Mouse (Mus musculus) heart, adult 18-20 months (tissue): ENCODE data around the gene Olfr1311. TPM values are rescaled to one million over a fixed set of nuclear protein-coding genes. Genes with fewer than 3 reads are reported as not detected.
"Not testable (repeated sequence)": the region's sequence is repeated elsewhere in the genome, so short reads cannot be mapped to it uniquely, and the experiment has no call there.

Experiments
- DNase-seq, 2 experiments: peaks; one replicate each; pipeline ENCODE4 v3.0.0; 2021 to 2022; ENCODE audit warnings: mixed read lengths in 1 of 2
- long read RNA-seq, 2 experiments: library from polyadenylated mRNA; stranded (forward); transcript quantifications; one replicate each; pipeline ENCODE4 v2.0.0; 2021
- total RNA-seq, 2 experiments: library from RNA; stranded (reverse); gene quantifications; 2 replicates each; pipeline ENCODE4 v1.2.3; 2021

Olfr1311 gene
- not detected for total RNA-seq
- long read RNA-seq, experiment 1, result 0 reads
- long read RNA-seq, experiment 2, result 0 reads

DNA sequence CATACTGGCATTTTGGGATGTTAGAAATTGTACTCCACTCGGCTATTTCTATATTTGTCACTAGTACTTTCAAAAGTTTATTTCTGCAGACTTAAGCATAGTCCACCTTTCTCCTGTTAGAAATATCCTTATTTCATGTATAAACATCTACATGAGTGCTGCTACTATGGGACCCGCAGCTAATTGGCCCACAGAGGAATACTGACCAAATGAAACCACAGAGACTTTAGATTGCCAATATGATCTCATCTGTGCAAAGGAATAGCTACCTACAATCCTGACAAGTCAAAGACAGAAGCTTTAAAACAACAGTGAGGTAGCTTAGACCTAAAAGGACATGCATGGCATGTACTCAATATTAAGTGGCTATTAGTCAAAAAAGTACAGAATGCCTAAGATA, at the start of gene Olfr1311:
Gene Olfr1311, minus strand, starts transcription at position 101 of the 400 bp plus-strand sequence.
- no peak for DNase-seq

DNA sequence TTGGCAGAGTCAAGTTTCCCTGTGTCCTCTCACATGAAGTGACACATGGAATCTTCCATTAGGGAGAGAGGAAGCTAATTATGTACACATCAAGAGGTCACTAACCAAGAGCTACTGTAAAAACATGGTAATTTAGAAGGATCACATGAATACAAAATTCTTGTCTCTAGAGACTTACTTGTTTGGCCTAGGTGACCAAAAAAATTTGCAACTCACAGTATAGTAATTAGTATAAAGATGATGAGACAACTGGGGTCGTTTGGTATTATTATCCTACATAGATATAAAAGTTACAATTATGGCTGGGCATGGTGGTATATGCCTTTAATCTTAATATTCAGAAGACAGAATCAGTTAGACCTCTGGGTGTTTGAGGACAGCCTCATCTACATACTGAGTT, 25.9 kb upstream of the Olfr1311 start, which contains the start of gene Olfr1312:
Gene Olfr1312, minus strand, starts transcription at position 101 of the 400 bp plus-strand sequence.
- DNase-seq, result no peak

- not testable (repeated sequence) for DNase-seq
These were observed 2.8 kb upstream of the Olfr1311 start for GRCm38 (mm10) chr2:112026971-112027370.

DNA sequence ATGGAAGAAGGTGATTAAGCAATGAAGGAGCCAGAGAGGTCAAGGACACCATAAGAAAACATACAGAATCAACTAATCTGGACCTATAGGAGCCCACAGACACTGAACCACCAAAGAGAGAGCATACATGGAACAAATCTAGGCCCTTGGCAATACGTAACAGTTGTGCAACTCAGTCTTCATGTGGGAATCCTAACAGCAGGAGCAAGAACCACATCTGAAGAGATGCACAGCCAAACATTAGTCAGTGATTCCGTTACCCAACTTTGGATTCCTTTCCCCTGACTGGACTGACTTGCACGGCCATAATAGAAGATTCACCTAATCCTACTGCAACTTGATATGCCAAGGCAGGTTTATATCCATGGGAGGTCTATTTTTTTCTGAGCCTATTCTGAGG, 9.3 kb downstream of the Olfr1311 start:
- DNase-seq, result no peak

DNA sequence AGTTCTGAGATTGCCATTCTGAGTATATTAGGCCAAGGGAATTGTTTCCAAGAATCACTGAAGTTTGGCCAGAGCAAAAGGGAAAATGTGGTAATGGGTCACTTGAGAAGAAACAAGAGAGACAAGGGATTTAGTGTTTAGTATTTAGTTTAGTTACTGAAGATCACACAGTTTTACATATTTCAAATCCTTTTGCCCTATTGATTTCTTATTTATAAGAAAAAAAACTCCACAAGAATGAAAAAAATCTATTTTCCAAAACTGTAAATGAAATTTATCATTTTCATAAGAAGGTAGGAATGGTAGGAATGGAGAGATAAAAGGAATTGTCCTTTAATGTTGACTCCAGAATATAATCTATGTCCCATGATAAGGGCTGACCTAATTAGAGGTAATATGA, 11.6 kb downstream of the Olfr1311 start, which contains the start of gene Olfr1310:
Gene Olfr1310, minus strand, starts transcription at position 101 of the 400 bp plus-strand sequence.
- DNase-seq, result no peak

DNA sequence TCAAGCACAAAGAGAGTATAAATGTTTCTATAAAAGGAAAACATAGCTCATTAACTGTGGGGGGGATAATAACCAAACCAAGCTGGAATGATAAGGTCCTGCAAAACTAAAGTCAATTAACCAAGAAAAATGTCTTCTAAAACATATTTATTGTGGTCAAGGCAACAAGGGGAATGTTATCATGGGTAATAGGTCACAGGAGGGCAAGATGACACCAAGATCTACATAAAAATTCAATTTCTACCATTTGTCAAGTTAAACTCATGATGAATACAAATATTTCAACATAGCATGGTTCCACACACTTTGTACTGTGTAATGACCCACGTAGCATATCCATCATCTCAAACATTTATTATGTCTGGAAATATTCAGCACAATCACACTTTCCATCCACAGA, 34.0 kb downstream of the Olfr1311 start, which contains the start of gene Olfr1309:
Gene Olfr1309, minus strand, starts transcription at position 101 of the 400 bp plus-strand sequence.
- no peak for DNase-seq

Other genes starting within 250 kb of the Olfr1311 start
- not detected for gene Olfr1302, start 247.0 kb downstream of the Olfr1311 start, total RNA-seq
- not detected for gene Olfr1303, start 204.1 kb downstream of the Olfr1311 start, total RNA-seq
- gene Olfr1305, start 147.3 kb downstream of the Olfr1311 start, total RNA-seq, result not detected
- gene Olfr1306, start 108.1 kb downstream of the Olfr1311 start, total RNA-seq, result not detected
- gene Olfr1307, start 75.0 kb downstream of the Olfr1311 start, total RNA-seq, result not detected
- not detected for gene Olfr1308, start 59.5 kb downstream of the Olfr1311 start, total RNA-seq
- not detected for gene Olfr1309, start 34.1 kb downstream of the Olfr1311 start, total RNA-seq
- gene Olfr1310, start 11.7 kb downstream of the Olfr1311 start, total RNA-seq, result not detected
- gene Olfr1312, start 25.8 kb upstream of the Olfr1311 start, total RNA-seq, result not detected
- not detected for gene Olfr1313, start 53.4 kb upstream of the Olfr1311 start, total RNA-seq
- not detected for gene Olfr1314, start 72.4 kb upstream of the Olfr1311 start, total RNA-seq
- gene Olfr1315-ps1, start 91.0 kb upstream of the Olfr1311 start, total RNA-seq, result not detected
- gene Olfr1316, start 110.6 kb upstream of the Olfr1311 start, total RNA-seq, result not detected
- not detected for gene Olfr1317, start 115.9 kb upstream of the Olfr1311 start, total RNA-seq
- gene Olfr1318, start 129.8 kb upstream of the Olfr1311 start, total RNA-seq, result not detected
- gene Lpcat4, start 215.1 kb upstream of the Olfr1311 start, total RNA-seq, result 1 to 10 TPM; 2.0 to 3.0 TPM
- gene Nutm1, start 234.9 kb upstream of the Olfr1311 start, total RNA-seq, result not detected
- gene Nop10, start 237.5 kb upstream of the Olfr1311 start, total RNA-seq, result 10 to 100 TPM; 50.8 to 66.0 TPM
- 10 to 100 TPM; 26.5 to 31.5 TPM for gene Slc12a6, start 241.4 kb upstream of the Olfr1311 start, total RNA-seq
- gene Gm21985, start 241.9 kb upstream of the Olfr1311 start, total RNA-seq, result 1 to 10 TPM; 1.1 to 1.4 TPM